Mouse (Mus musculus) large intestine, adult 2 months (tissue): ENCODE measurements at regions not wholly inside any gene's neighbourhood (a gene's known extent, or its start where the extent isn't known, plus 50 kb on each side); places are given as distances from the start of the nearest gene placed in this dataset.

Source experiments
- DNase-seq: peaks from one replicate; pipeline ENCODE4 v3.0.0-alpha.2; 2012; ENCODE audit warnings: low read depth, low spot score
- WGBS: fragments of 180-500 bp; shearing (Covaris S2); methylation state at CpG from one replicate; pipeline ENCODE4 v1.1.7; 2018; 5-methylcytosine and 5-hydroxymethylcytosine counted together

GRCm38 (mm10) chr6:112091125-112091763 is 182.3 kb upstream of the Lmcd1 start:
- DNase-seq: no peak
- WGBS: 48% methylated on average over 3 of the region's 3 CpGs

- 76% methylated on average over 3 of the region's 3 CpGs for whole genome bisulfite sequencing
- DNase-seq: no peak
These were observed 180.3 kb upstream of the Lmcd1 start for GRCm38 (mm10) chr6:112093300-112093699.

- 77% methylated on average over 3 of the region's 3 CpGs for WGBS
- no peak for DNase-seq
These were observed 175.9 kb upstream of the Lmcd1 start for GRCm38 (mm10) chr6:112097699-112098098.

GRCm38 (mm10) chr6:112108651-112109050 is 164.9 kb upstream of the Lmcd1 start:
- no peak for DNase-seq
- 82% methylated on average over 13 of the region's 13 CpGs for WGBS

- WGBS: 36% methylated on average over 2 of the region's 2 CpGs
These were observed 154.4 kb upstream of the Lmcd1 start for GRCm38 (mm10) chr6:112119180-112119579.

GRCm38 (mm10) chr6:112133522-112133921 is 140.0 kb upstream of the Lmcd1 start:
- WGBS: 28% methylated on average over 3 of the region's 3 CpGs
- no peak for DNase-seq

More at GRCm38 (mm10) chr6:112119180-112119579, 154.4 kb upstream of the Lmcd1 start:
- no peak for DNase-seq

GRCm38 (mm10) chr6:112152535-112153364 is 120.8 kb upstream of the Lmcd1 start:
- WGBS: 78% methylated on average over 10 of the region's 10 CpGs
- no peak for DNase-seq

- WGBS: 73% methylated on average over 3 of the region's 3 CpGs
These were observed 106.1 kb upstream of the Lmcd1 start for GRCm38 (mm10) chr6:112167487-112167886.

GRCm38 (mm10) chr6:112176344-112176743 is 97.2 kb upstream of the Lmcd1 start:
- 28% methylated on average over 2 of the region's 2 CpGs for WGBS
- no peak for DNase-seq

More at GRCm38 (mm10) chr6:112167487-112167886, 106.1 kb upstream of the Lmcd1 start:
- no peak for DNase-seq

- no peak for DNase-seq
- WGBS: 93% methylated on average over 2 of the region's 2 CpGs
These were observed 85.9 kb upstream of the Lmcd1 start for GRCm38 (mm10) chr6:112187636-112188035.

- no peak for DNase-seq
- WGBS: 46% methylated on average over 6 of the region's 6 CpGs
These were observed 82.5 kb upstream of the Lmcd1 start for GRCm38 (mm10) chr6:112191032-112191431.

GRCm38 (mm10) chr6:112197445-112197844 is 76.1 kb upstream of the Lmcd1 start:
- 11% methylated on average over 16 of the region's 16 CpGs for WGBS
- peak; percentile 54 for DNase-seq

- no peak for DNase-seq
- WGBS: 75% methylated on average over 4 of the region's 4 CpGs
These were observed 74.3 kb upstream of the Lmcd1 start for GRCm38 (mm10) chr6:112199241-112199640.

- DNase-seq: no peak
- WGBS: 69% methylated on average over 4 of the region's 4 CpGs
These were observed 71.4 kb upstream of the Lmcd1 start for GRCm38 (mm10) chr6:112202120-112202519.

- no peak for DNase-seq
- WGBS: 25% methylated on average over 2 of the region's 2 CpGs
These were observed 70.2 kb upstream of the Lmcd1 start for GRCm38 (mm10) chr6:112203321-112203720.

GRCm38 (mm10) chr6:112204956-112205355 is 68.6 kb upstream of the Lmcd1 start:
- 29% methylated on average over 2 of the region's 2 CpGs for WGBS

GRCm38 (mm10) chr6:112205420-112205995 is 68.0 kb upstream of the Lmcd1 start:
- no peak for DNase-seq
- 77% methylated on average over 11 of the region's 11 CpGs for WGBS

More at GRCm38 (mm10) chr6:112204956-112205355, 68.6 kb upstream of the Lmcd1 start:
- no peak for DNase-seq

GRCm38 (mm10) chr6:112207229-112207628 is 66.3 kb upstream of the Lmcd1 start:
- WGBS: 6% methylated on average over 5 of the region's 5 CpGs
- DNase-seq: no peak

GRCm38 (mm10) chr6:112210238-112210950 is 63.2 kb upstream of the Lmcd1 start:
- 7% methylated on average over 8 of the region's 8 CpGs for WGBS
- peak; percentile 31 for DNase-seq

- DNase-seq: no peak
- 72% methylated on average over 3 of the region's 3 CpGs for WGBS
These were observed 56.7 kb upstream of the Lmcd1 start for GRCm38 (mm10) chr6:112216868-112217267.
